Mouse (Mus musculus) heart, embryonic 11.5 days (tissue): ENCODE data around the gene A630095N17Rik. TPM values are rescaled to one million over a fixed set of nuclear protein-coding genes. Genes with fewer than 3 reads are reported as not detected.

ENCODE experiments used
- ATAC-seq: fragments of 200-750 bp; cut with Nextera tagmentation; replicated peaks from 2 replicates; pipeline ENCODE4 v1.8.0; 2017; ENCODE audit warnings: moderate library complexity; ENCODE audit not compliant: insufficient number of reproducible peaks, low FRiP score, low TSS enrichment
- H3K27ac ChIP-seq: fragments of 300-500 bp; sonication (generic); 2 replicates; pipeline ENCODE4 v1.5.1; 2014; ENCODE audit warnings: mild to moderate bottlenecking, low read depth, low read length
- H3K27me3 ChIP-seq: fragments of 300-500 bp; sonication (generic); 2 replicates; pipeline ENCODE4 v1.6.1; 2014; ENCODE audit warnings: mild to moderate bottlenecking, low read length, mixed read lengths; ENCODE audit not compliant: control insufficient read depth, insufficient read depth
- H3K36me3 ChIP-seq: fragments of 300-500 bp; sonication (generic); 2 replicates; pipeline ENCODE4 v1.6.1; 2014; ENCODE audit warnings: mild to moderate bottlenecking, low read length, moderate library complexity, mixed read lengths; ENCODE audit not compliant: control insufficient read depth, insufficient read depth
- H3K4me1 ChIP-seq: fragments of 300-500 bp; sonication (generic); 2 replicates; pipeline ENCODE4 v1.6.1; 2014; ENCODE audit warnings: low read length; ENCODE audit not compliant: control insufficient read depth, insufficient read depth
- H3K4me2 ChIP-seq: fragments of 300-500 bp; sonication (generic); 2 replicates; pipeline ENCODE4 v1.6.1; 2014; ENCODE audit warnings: mild to moderate bottlenecking, moderate library complexity
- H3K4me3 ChIP-seq: fragments of 300-500 bp; sonication (generic); 2 replicates; pipeline ENCODE4 v1.5.1; 2014; ENCODE audit warnings: low read depth, low read length
- H3K9ac ChIP-seq: fragments of 300-500 bp; sonication (generic); 2 replicates; pipeline ENCODE4 v1.6.1; 2014; ENCODE audit warnings: mild to moderate bottlenecking, low read depth, low read length, moderate library complexity
- H3K9me3 ChIP-seq: fragments of 300-500 bp; sonication (generic); replicated peaks from 2 replicates; pipeline ENCODE4 v1.6.1; 2016; ENCODE audit warnings: low read length; ENCODE audit not compliant: control insufficient read depth
- WGBS: fragments of 180-500 bp; shearing (Covaris S2); extraction: QIAGEN DNeasy Blood & Tissue Kit; methylation state at CpG from one replicate; pipeline ENCODE4 v1.1.7; 2014; ENCODE audit not compliant: insufficient replicate concordance; 5-methylcytosine and 5-hydroxymethylcytosine counted together
- polyA plus RNA-seq: library from polyadenylated mRNA; unstranded; fragments of >200 nt; fragmentation: Nextera tagmentation; extraction: Ambion mirVana; gene quantifications from 2 replicates; pipeline ENCODE4 v1.2.1, GENCODE M21; 2014

Gene A630095N17Rik
- polyA plus RNA-seq, 1 experiment from 2014 or later = not detected

- ATAC-seq = no peak
- WGBS = 66% methylated on average over 4 of the region's 4 CpGs
These were observed 678 bp downstream of the A630095N17Rik start for GRCm38 (mm10) chr1:75231224-75231623.

GRCm38 (mm10) chr1:75230335-75230994 is 1.4 kb downstream of the A630095N17Rik start:
- Histone ChIP-seq H3K9ac (no peak overlapping the region), H3K27ac (no peak overlapping the region), H3K4me3 (no peak overlapping the region), H3K4me2 (no peak overlapping the region), H3K27me3 (0 out of 2 replicates have a peak, but pooled peaks cover 3% of the 10 kb centered on the region), H3K4me1 (peaks cover 11% of the 10 kb centered on the region), H3K9me3 (no peaks in the 10 kb centered on the region), H3K36me3 (no peaks in the 10 kb centered on the region)
- 67% methylated on average over 7 of the region's 7 CpGs for WGBS
- no peak for ATAC-seq

More at GRCm38 (mm10) chr1:75231224-75231623, 678 bp downstream of the A630095N17Rik start:
- Histone ChIP-seq H3K27me3 (0 out of 2 replicates have a peak, but pooled peaks cover 3% of the 10 kb centered on the region), H3K4me2 (no peak overlapping the region), H3K27ac (no peak overlapping the region), H3K9me3 (no peaks in the 10 kb centered on the region), H3K4me3 (no peak overlapping the region), H3K9ac (no peak overlapping the region), H3K36me3 (no peaks in the 10 kb centered on the region), H3K4me1 (peaks cover 15% of the 10 kb centered on the region)

- Histone ChIP-seq H3K9me3 (no peaks in the 10 kb centered on the region), H3K27me3 (0 out of 2 replicates have a peak, but pooled peaks cover 3% of the 10 kb centered on the region), H3K36me3 (no peaks in the 10 kb centered on the region), H3K27ac (no peak overlapping the region), H3K4me3 (no peak overlapping the region), H3K9ac (no peak overlapping the region), H3K4me2 (no peak overlapping the region), H3K4me1 (peaks cover 7% of the 10 kb centered on the region; the same call in 1 of the 2 replicates)
- ATAC-seq = no peak
- WGBS = 55% methylated on average over 4 of the region's 4 CpGs
These were observed 2.7 kb downstream of the A630095N17Rik start for GRCm38 (mm10) chr1:75229158-75229557.

GRCm38 (mm10) chr1:75227653-75228052 is 4.2 kb downstream of the A630095N17Rik start:
- no peak for ATAC-seq
- Histone ChIP-seq H3K4me1 (peaks cover 7% of the 10 kb centered on the region; the same call in 1 of the 2 replicates), H3K4me3 (no peak overlapping the region), H3K9ac (no peak overlapping the region), H3K9me3 (no peaks in the 10 kb centered on the region), H3K27ac (peak overlapping the region; percentile 46; the same call in 1 of the 2 replicates), H3K27me3 (0 out of 2 replicates have a peak, but pooled peaks cover 2% of the 10 kb centered on the region), H3K4me2 (no peak overlapping the region), H3K36me3 (no peaks in the 10 kb centered on the region)
- 78% methylated on average over 1 of the region's 1 CpGs for WGBS

GRCm38 (mm10) chr1:75226138-75226537 is 5.8 kb downstream of the A630095N17Rik start:
- no peak overlapping the region for H3K4me3 ChIP-seq
- WGBS = 44% methylated on average over 2 of the region's 2 CpGs
- H3K27ac ChIP-seq = no peak overlapping the region
- H3K4me2 ChIP-seq = no peak overlapping the region
- H3K27me3 ChIP-seq = peaks cover 9% of the 10 kb centered on the region
- no peaks in the 10 kb centered on the region for H3K9me3 ChIP-seq
- no peak for ATAC-seq
- no peak overlapping the region for H3K9ac ChIP-seq
- H3K36me3 ChIP-seq = no peaks in the 10 kb centered on the region
- H3K4me1 ChIP-seq = peaks cover 7% of the 10 kb centered on the region; the same call in 1 of the 2 replicates

GRCm38 (mm10) chr1:75225473-75225872 is 6.4 kb downstream of the A630095N17Rik start:
- 44% methylated on average over 3 of the region's 3 CpGs for WGBS
- H3K36me3 ChIP-seq = no peaks in the 10 kb centered on the region
- no peak overlapping the region for H3K27ac ChIP-seq
- H3K4me2 ChIP-seq = no peak overlapping the region
- peaks cover 7% of the 10 kb centered on the region; the same call in 1 of the 2 replicates for H3K4me1 ChIP-seq
- no peaks in the 10 kb centered on the region for H3K9me3 ChIP-seq
- H3K9ac ChIP-seq = no peak overlapping the region
- H3K4me3 ChIP-seq = no peak overlapping the region
- ATAC-seq = no peak
- H3K27me3 ChIP-seq = peaks cover 15% of the 10 kb centered on the region

GRCm38 (mm10) chr1:75223532-75223931 is 8.4 kb downstream of the A630095N17Rik start:
- H3K4me2 ChIP-seq = no peak overlapping the region
- no peak overlapping the region for H3K27ac ChIP-seq
- H3K9me3 ChIP-seq = no peaks in the 10 kb centered on the region
- no peak overlapping the region for H3K4me3 ChIP-seq
- H3K36me3 ChIP-seq = no peaks in the 10 kb centered on the region
- H3K9ac ChIP-seq = no peak overlapping the region
- no peak for ATAC-seq
- 50% methylated on average over 6 of the region's 6 CpGs for WGBS
- H3K4me1 ChIP-seq = peaks cover 13% of the 10 kb centered on the region
- H3K27me3 ChIP-seq = peaks cover 30% of the 10 kb centered on the region

- Histone ChIP-seq H3K27ac (no peak overlapping the region), H3K4me3 (no peak overlapping the region), H3K9ac (no peak overlapping the region), H3K4me2 (no peak overlapping the region), H3K27me3 (peaks cover 36% of the 10 kb centered on the region), H3K9me3 (no peaks in the 10 kb centered on the region), H3K4me1 (peaks cover 13% of the 10 kb centered on the region), H3K36me3 (no peaks in the 10 kb centered on the region)
- ATAC-seq = no peak
- WGBS = 69% methylated on average over 6 of the region's 6 CpGs
These were observed 9.0 kb downstream of the A630095N17Rik start for GRCm38 (mm10) chr1:75222926-75223325.

GRCm38 (mm10) chr1:75221538-75221937 is 10.4 kb downstream of the A630095N17Rik start:
- H3K27ac ChIP-seq = no peak overlapping the region
- H3K27me3 ChIP-seq = peaks cover 49% of the 10 kb centered on the region
- H3K4me2 ChIP-seq = no peak overlapping the region
- H3K4me1 ChIP-seq = peaks cover 6% of the 10 kb centered on the region; the same call in 1 of the 2 replicates
- no peak overlapping the region for H3K4me3 ChIP-seq
- 70% methylated on average over 3 of the region's 3 CpGs for WGBS
- H3K36me3 ChIP-seq = no peaks in the 10 kb centered on the region
- ATAC-seq = no peak
- no peak overlapping the region for H3K9ac ChIP-seq
- H3K9me3 ChIP-seq = no peaks in the 10 kb centered on the region
